Mouse (Mus musculus): ENCODE measurements around the gene Rdh7.
A peak's percentile ranks its signal among the peaks of the same experiment; 100 is the strongest.
"Not testable (repeated sequence)": the region's sequence is repeated elsewhere in the genome, so short reads cannot be mapped to it uniquely, and the experiment has no call there.

Gene Rdh7

GRCm38 (mm10) chr10:127888605-127889004, at the start of gene Rdh7:
TSS of gene Rdh7 (minus strand) at chr10:127888817.
- no peak for DNase-seq

- DNase-seq, result peak; percentile 35
Observed at GRCm38 (mm10) chr10:127937428-127938010, 48.9 kb upstream of the Rdh7 start.

GRCm38 (mm10) chr10:127936747-127937409, 48.3 kb upstream of the Rdh7 start:
- DNase-seq, result no peak

- no peak for DNase-seq
Observed at GRCm38 (mm10) chr10:127936271-127936670, 47.7 kb upstream of the Rdh7 start.

GRCm38 (mm10) chr10:127932290-127932926, 43.8 kb upstream of the Rdh7 start:
- DNase-seq, result peak; percentile 4

GRCm38 (mm10) chr10:127927737-127928136, 39.1 kb upstream of the Rdh7 start:
- DNase-seq, result no peak

- DNase-seq, result no peak
Observed at GRCm38 (mm10) chr10:127924597-127925378, 36.2 kb upstream of the Rdh7 start.

- no peak for DNase-seq
Observed at GRCm38 (mm10) chr10:127923024-127923423, 34.4 kb upstream of the Rdh7 start.

GRCm38 (mm10) chr10:127922241-127922640, 33.6 kb upstream of the Rdh7 start:
- no peak for DNase-seq

- DNase-seq, result no peak
Observed at GRCm38 (mm10) chr10:127917651-127918050, 29.0 kb upstream of the Rdh7 start.

GRCm38 (mm10) chr10:127917183-127917582, 28.6 kb upstream of the Rdh7 start:
- not testable (repeated sequence) for DNase-seq

GRCm38 (mm10) chr10:127915578-127915977, 27.0 kb upstream of the Rdh7 start:
- no peak for DNase-seq

- no peak for DNase-seq
Observed at GRCm38 (mm10) chr10:127907386-127907951, 18.9 kb upstream of the Rdh7 start.

- no peak for DNase-seq
Observed at GRCm38 (mm10) chr10:127906138-127906537, 17.5 kb upstream of the Rdh7 start.

GRCm38 (mm10) chr10:127904718-127905446, 16.3 kb upstream of the Rdh7 start:
- DNase-seq, result peak; percentile 25

- DNase-seq, result peak; percentile 9
Observed at GRCm38 (mm10) chr10:127903116-127903515, 14.5 kb upstream of the Rdh7 start.

- DNase-seq, result no peak
Observed at GRCm38 (mm10) chr10:127901751-127902150, 13.1 kb upstream of the Rdh7 start.

- no peak for DNase-seq
Observed at GRCm38 (mm10) chr10:127899783-127900182, 11.2 kb upstream of the Rdh7 start.

- no peak for DNase-seq
Observed at GRCm38 (mm10) chr10:127898218-127898617, 9.6 kb upstream of the Rdh7 start, which contains the start of gene Sdr9c7. TSS of gene Sdr9c7 (plus strand) at chr10:127898518.

GRCm38 (mm10) chr10:127897506-127897905, 8.9 kb upstream of the Rdh7 start:
- DNase-seq, result no peak

- no peak for DNase-seq
Observed at GRCm38 (mm10) chr10:127896705-127897104, 8.1 kb upstream of the Rdh7 start.
